Mouse (Mus musculus): ENCODE results near the gene Gin1. TPM values are rescaled to one million over a fixed set of nuclear protein-coding genes. Genes with fewer than 3 reads are reported as not detected.

Gene Gin1
- total RNA-seq (2023): 10 to 100 TPM in 1 of 2 experiments, 1 to 10 TPM in 1; 6.4 to 10.4 TPM

DNA sequence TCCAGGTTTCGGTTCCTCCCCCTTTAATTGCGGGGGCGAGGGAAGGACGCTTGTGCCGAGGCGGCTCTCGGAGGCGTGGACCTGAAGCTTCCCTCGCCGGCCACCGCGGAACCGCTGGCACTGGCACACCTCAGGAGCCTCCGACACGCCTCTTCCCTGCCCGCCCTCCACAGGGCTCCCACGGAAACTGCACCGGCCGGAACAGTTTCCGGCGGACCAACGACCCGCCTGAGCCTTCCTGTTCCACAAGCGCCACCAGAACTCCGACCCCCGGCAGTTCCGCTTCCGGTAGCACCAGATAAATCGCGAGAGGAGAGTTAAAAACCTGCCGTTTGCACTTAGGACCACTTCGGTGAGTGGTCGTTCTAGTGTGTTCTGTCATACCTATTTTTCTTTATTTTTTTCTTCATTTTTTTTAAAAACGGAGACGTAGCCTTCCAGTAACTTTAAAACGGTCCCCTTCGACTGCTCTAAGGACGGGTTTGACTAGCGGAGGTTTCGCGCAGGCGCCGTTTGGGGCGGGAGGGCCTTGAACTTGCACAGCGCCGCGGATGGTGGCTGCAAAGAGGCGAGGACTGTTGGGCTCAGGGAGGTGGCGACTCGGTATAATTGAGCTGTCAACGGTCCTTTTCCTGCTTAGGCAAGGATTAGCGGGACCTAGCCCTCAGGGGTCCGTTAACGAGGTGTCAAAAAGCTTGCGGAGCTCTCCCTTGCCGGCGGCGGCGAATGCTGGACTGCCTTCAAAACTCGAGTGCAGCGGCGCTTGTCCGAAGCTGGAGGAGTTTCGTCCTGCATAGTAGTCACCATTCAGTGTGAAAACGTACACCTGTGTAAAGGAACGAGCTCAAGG lies at the start of gene Gin1, which contains the start of gene Ppip5k2:
Gene Gin1, plus strand, starts transcription at position 269 of the 850 bp plus-strand sequence.
Gene Ppip5k2, minus strand, starts transcription at position 508 of the 850 bp plus-strand sequence.

Other genes starting within 250 kb of the Gin1 start
- gene D1Ertd622e, start 108.1 kb upstream of the Gin1 start, total RNA-seq (2023): 100 to 1,000 TPM; 115 to 152 TPM
- 10 to 100 TPM; 27.0 to 29.0 TPM for gene Ppip5k2, start 239 bp downstream of the Gin1 start, total RNA-seq (2023)

Measured in neutrophil, adult 83 days (primary cell).